8 mouse cellular contexts compared by ENCODE assay signal in the genomic region with DNA sequence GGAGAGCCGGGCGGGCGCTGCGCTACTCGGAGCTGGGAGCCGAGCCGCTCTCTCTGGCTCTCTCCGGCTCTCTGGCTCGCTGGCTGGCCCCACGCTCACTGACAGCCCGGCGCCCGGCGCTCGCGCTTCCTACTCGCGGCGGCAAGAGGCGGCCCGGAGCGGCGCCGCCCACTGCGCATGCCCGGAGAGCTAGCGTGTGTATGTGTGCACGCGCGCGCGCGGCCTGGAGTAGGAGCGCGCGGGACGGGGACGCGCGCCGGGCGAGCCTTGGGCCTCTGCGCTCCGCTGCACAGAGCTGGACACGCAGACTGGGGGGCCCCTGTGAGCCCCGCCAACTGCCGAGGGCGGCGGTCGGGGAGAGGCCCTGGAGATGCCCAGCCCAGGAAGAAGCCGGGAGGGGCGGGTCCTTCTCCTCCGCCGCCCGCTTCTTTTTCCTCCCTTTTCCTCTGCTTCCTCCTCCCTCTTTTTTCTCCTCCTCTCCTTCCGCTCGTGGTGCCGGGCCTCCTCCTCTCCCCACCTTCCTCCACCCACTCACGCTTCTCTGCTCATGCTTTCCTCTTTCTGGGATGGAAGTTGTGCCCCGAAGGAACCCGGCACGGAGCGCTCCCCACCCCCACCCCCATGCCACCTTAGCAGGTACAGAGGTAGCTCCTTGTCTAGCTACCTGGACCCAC. TPM values are rescaled to one million over a fixed set of nuclear protein-coding genes. Genes with fewer than 3 reads are reported as not detected.
DNase-seq lines count a peak whose midpoint lies in the region; ATAC-seq and TF ChIP-seq lines count a peak whose summit lies in the region.

A gene (minus strand): TSS at position 140 of the 674 bp plus-strand sequence.

- peak; percentile 94 for ATAC-seq in hindbrain, embryonic 11.5 days (ENCODE audit: low FRiP score)
- peak; percentile 96 for ATAC-seq in lung, embryonic 16.5 days (ENCODE audit: low read depth)

- H3K4me2 ChIP-seq in hindbrain, embryonic 11.5 days (replicated peaks; ENCODE audit: low read depth, low read length), result peak within 1 kb of the TSS; percentile 100
- H3K4me2 ChIP-seq in lung, embryonic 16.5 days (ENCODE audit: low read depth, low read length), result peak within 1 kb of the TSS; percentile 98

- no peaks in the 10 kb centered on the region for H3K27me3 ChIP-seq in cerebellum, adult 2 months (ENCODE audit: control insufficient read depth, insufficient read depth, low read length)
- peaks cover 4% of the 10 kb centered on the region; the same call in 1 of the 2 replicates for H3K27me3 ChIP-seq in hindbrain, embryonic 11.5 days (ENCODE audit: control insufficient read depth, insufficient read depth, low read length)
- no peaks in the 10 kb centered on the region; the same call in 1 of the 2 replicates for H3K27me3 ChIP-seq in lung, embryonic 16.5 days (ENCODE audit: control insufficient read depth, insufficient read depth, low read depth, low read length)
- H3K27me3 ChIP-seq in thymus, adult 2 months (ENCODE audit: control insufficient read depth, insufficient read depth, low read length), result no peaks in the 10 kb centered on the region

- H3K36me3 ChIP-seq in hindbrain, embryonic 11.5 days (ENCODE audit: control insufficient read depth, insufficient read depth, low read length), result no peaks in the 10 kb centered on the region
- H3K36me3 ChIP-seq in lung, embryonic 16.5 days (ENCODE audit: control insufficient read depth, insufficient read depth, low read length), result no peaks in the 10 kb centered on the region
- no peaks in the 10 kb centered on the region for H3K36me3 ChIP-seq in thymus, adult 2 months (ENCODE audit: control insufficient read depth, insufficient read depth, low read length)

- WGBS in cerebellum, adult 2 months, result 1% methylated on average over 61 of the region's 63 CpGs
- WGBS in hindbrain, embryonic 11.5 days, result 1% methylated on average over 34 of the region's 63 CpGs
- under 1% methylated on average over 27 of the region's 63 CpGs for WGBS in lung, embryonic 16.5 days
- under 1% methylated on average over 61 of the region's 63 CpGs for WGBS in thymus, adult 2 months

- peak; percentile 87 for TF ChIP-seq POLR2A in cerebellum, adult 2 months (IDR thresholded peaks at IDR 0.05; ENCODE audit: borderline replicate concordance, insufficient read depth, low read length)
- TF ChIP-seq POLR2A in thymus, adult 2 months (IDR thresholded peaks at IDR 0.05; ENCODE audit: control insufficient read depth, extremely low read depth, insufficient read depth, low read length, poor library complexity), result peak; percentile 67; the same call in 1 of the 2 replicates

- TF ChIP-seq CTCF in cerebellum, adult 2 months (IDR thresholded peaks at IDR 0.05; ENCODE audit: borderline replicate concordance, insufficient read depth, low read depth, low read length), result no peak
- TF ChIP-seq CTCF in thymus, adult 2 months (IDR thresholded peaks at IDR 0.05; ENCODE audit: borderline replicate concordance, control insufficient read depth, extremely low read depth, insufficient read depth, low read length, poor library complexity), result no peak; the same call in 1 of the 2 replicates

- peak within 1 kb of the TSS; percentile 90 for H3K27ac ChIP-seq in cerebellum, adult 2 months (ENCODE audit: insufficient read depth, low read length)
- peak within 1 kb of the TSS; percentile 85 for H3K27ac ChIP-seq in hindbrain, embryonic 11.5 days (ENCODE audit: low read depth, low read length)
- peak within 1 kb of the TSS; percentile 81 for H3K27ac ChIP-seq in lung, embryonic 16.5 days (ENCODE audit: low read length)
- H3K27ac ChIP-seq in thymus, adult 2 months (ENCODE audit: control insufficient read depth, insufficient read depth, low read length), result no peak within 1 kb of the TSS

- peak within 1 kb of the TSS; percentile 65 for H3K4me3 ChIP-seq in cerebellum, adult 2 months (replicated peaks; ENCODE audit: insufficient read depth, low read depth, low read length)
- H3K4me3 ChIP-seq in hindbrain, embryonic 11.5 days (ENCODE audit: low read depth, low read length), result peak within 1 kb of the TSS; percentile 52
- H3K4me3 ChIP-seq in lung, embryonic 16.5 days (ENCODE audit: low read length), result peak within 1 kb of the TSS; percentile 83
- peak within 1 kb of the TSS; percentile 72 for H3K4me3 ChIP-seq in thymus, adult 2 months (ENCODE audit: control insufficient read depth, insufficient read depth, low read length)

- no peaks in the 10 kb centered on the region for H3K4me1 ChIP-seq in cerebellum, adult 2 months (ENCODE audit: control insufficient read depth, insufficient read depth, low read length)
- 0 out of 2 replicates have a peak, but pooled peaks cover 2% of the 10 kb centered on the region for H3K4me1 ChIP-seq in hindbrain, embryonic 11.5 days (replicated peaks; ENCODE audit: control insufficient read depth, insufficient read depth, low read length)
- H3K4me1 ChIP-seq in lung, embryonic 16.5 days (replicated peaks; ENCODE audit: control insufficient read depth, insufficient read depth, low read length), result peaks cover 10% of the 10 kb centered on the region; the same call in 1 of the 2 replicates
- H3K4me1 ChIP-seq in thymus, adult 2 months (replicated peaks; ENCODE audit: control insufficient read depth, insufficient read depth, low read length), result peaks cover 20% of the 10 kb centered on the region

- DNase-seq in MN1 (ENCODE audit: low spot score), result peak; percentile 93
- DNase-seq in cerebellum, adult 2 months, result peak; percentile 95
- DNase-seq in frontal cortex, adult 2 months (ENCODE audit: extremely low spot score in 1 of 2, low spot score in 1 of 2), result peak; percentile 78 to 96
- peak; percentile 99 for DNase-seq in hindbrain, embryonic 11.5 days (ENCODE audit: low spot score)
- peak; percentile 97 for DNase-seq in layer of hippocampus, adult 9-11 months
- peak; percentile 85 for DNase-seq in ovary, adult 18-20 months (ENCODE audit: low spot score)
- peak; percentile 93 for DNase-seq in thymus, adult 2 months

- H3K9me3 ChIP-seq in hindbrain, embryonic 11.5 days (ENCODE audit: control insufficient read depth, low read length), result no peaks in the 10 kb centered on the region
- H3K9me3 ChIP-seq in lung, embryonic 16.5 days (ENCODE audit: control insufficient read depth, low read length), result no peaks in the 10 kb centered on the region

- peak within 1 kb of the TSS; percentile 77 for H3K9ac ChIP-seq in hindbrain, embryonic 11.5 days (ENCODE audit: low read depth, low read length)
- peak within 1 kb of the TSS; percentile 84 for H3K9ac ChIP-seq in lung, embryonic 16.5 days (ENCODE audit: low read length)

RNA-seq across cellular contexts. Expression of the gene that starts here (rescaled TPM):
- 16.8 and 19.0 TPM in 2 replicates for polyA plus RNA-seq in cerebellum, adult 2 months (2012; rRNA removed)
- 72.6 and 80.3 TPM in 2 replicates for polyA plus RNA-seq in frontal cortex, adult 2 months (2012; rRNA removed)
- 4.1 and 6.0 TPM in 2 replicates for polyA plus RNA-seq in hindbrain, embryonic 11.5 days (2014; fragmentation: Nextera tagmentation; extraction: Ambion mirVana)
- polyA plus RNA-seq in lung, embryonic 16.5 days (2015; fragmentation: Nextera tagmentation; extraction: Ambion mirVana), result 8.8 and 10.1 TPM in 2 replicates
- 11.0 and 12.2 TPM in 2 replicates for polyA plus RNA-seq in thymus, adult 2 months (2012; rRNA removed)
